Comparison of ENCODE assay signal across 8 mouse cellular contexts in the genomic region with DNA sequence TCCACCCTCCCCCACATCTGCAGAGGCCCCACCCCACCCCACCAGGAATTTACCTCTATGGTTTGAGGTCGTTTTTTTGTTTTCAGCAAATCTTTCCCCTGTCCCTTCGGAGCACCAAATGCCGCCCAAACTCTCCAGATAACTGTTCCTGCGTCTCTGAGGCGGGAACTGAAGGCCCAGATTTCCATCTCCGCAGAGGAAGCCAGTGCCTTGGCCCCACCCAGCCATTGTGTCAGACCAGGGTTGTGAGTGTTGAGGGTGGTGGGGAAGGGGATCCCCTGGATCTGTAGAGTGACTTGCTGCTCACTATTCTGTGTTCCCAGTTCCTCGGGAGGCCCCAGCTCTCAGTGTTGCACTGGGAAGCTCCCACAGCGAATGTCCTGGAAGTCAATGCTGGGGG. TPM values are rescaled to one million over a fixed set of nuclear protein-coding genes. Genes with fewer than 3 reads are reported as not detected.
DNase-seq lines count a peak whose midpoint lies in the region; ATAC-seq lines count a peak whose summit lies in the region.
"Had no signal": no experiment of that assay in that cellular context is flagged by ENCODE, and none has a peak within 500 bp of the region (broad histone marks: within the 10 kb centered on the region; RNA-seq: fewer than 3 reads in every experiment).

Gene Arhgef15, minus strand, starts transcription at position 173 of the 400 bp plus-strand sequence.

- H3K4me1 ChIP-seq in limb, embryonic 12.5 days (replicated peaks): peaks cover 22% of the 10 kb centered on the region
- peaks cover 17% of the 10 kb centered on the region for H3K4me1 ChIP-seq in neural tube, embryonic 13.5 days (replicated peaks)

- H3K4me2 ChIP-seq in limb, embryonic 12.5 days: peak within 1 kb of the TSS; percentile 27
- peak within 1 kb of the TSS; percentile 21; the same call in 1 of the 2 replicates for H3K4me2 ChIP-seq in neural tube, embryonic 13.5 days

- DNase-seq in adrenal gland, adult 2 months: no peak
- peak in 1 of 2 experiments; percentile 11 for DNase-seq in adrenal gland, postnatal 36 days
- peak in 1 of 2 experiments; percentile 42 for DNase-seq in heart, postnatal 10 days
- DNase-seq in cerebellum, postnatal 36 days: no peak
- DNase-seq in right cerebral cortex, adult 2 months (ENCODE audit: low spot score in 2 of 2): no peak

- peak within 1 kb of the TSS; percentile 37; the same call in 1 of the 2 replicates for H3K9ac ChIP-seq in limb, embryonic 12.5 days (replicated peaks)
- H3K9ac ChIP-seq in neural tube, embryonic 13.5 days: 0 out of 2 replicates have a peak within 1 kb of the TSS, but pooled peaks have one; percentile 38

- WGBS in limb, embryonic 12.5 days: 41% methylated on average over 8 of the region's 8 CpGs
- 40% methylated on average over 8 of the region's 8 CpGs for WGBS in neural tube, embryonic 13.5 days

- H3K27ac ChIP-seq in limb, embryonic 12.5 days: no peak within 1 kb of the TSS
- 0 out of 2 replicates have a peak within 1 kb of the TSS, but pooled peaks have one; percentile 9 for H3K27ac ChIP-seq in neural tube, embryonic 13.5 days (replicated peaks)

- no peaks in the 10 kb centered on the region for H3K9me3 ChIP-seq in limb, embryonic 12.5 days
- H3K9me3 ChIP-seq in neural tube, embryonic 13.5 days: no peaks in the 10 kb centered on the region

- H3K4me3 ChIP-seq in limb, embryonic 12.5 days (replicated peaks): 0 out of 2 replicates have a peak within 1 kb of the TSS, but pooled peaks have one; percentile 15
- peak within 1 kb of the TSS; percentile 15 for H3K4me3 ChIP-seq in neural tube, embryonic 13.5 days

- H3K27me3 ChIP-seq in limb, embryonic 12.5 days: peaks cover 48% of the 10 kb centered on the region
- H3K27me3 ChIP-seq in neural tube, embryonic 13.5 days: peaks cover 50% of the 10 kb centered on the region

- intact Hi-C loops in heart, postnatal 10 days (cut with DNase I): no loop called here

- H3K36me3 ChIP-seq in limb, embryonic 12.5 days: no peaks in the 10 kb centered on the region
- H3K36me3 ChIP-seq in neural tube, embryonic 13.5 days: no peaks in the 10 kb centered on the region

- no peak for ATAC-seq in limb, embryonic 12.5 days (ENCODE audit: insufficient number of reproducible peaks, insufficient read depth, low FRiP score, low TSS enrichment, low read depth)
- no peak for ATAC-seq in neural tube, embryonic 13.5 days (ENCODE audit: low read depth)

RNA-seq across cellular contexts. Expression of gene Arhgef15, which starts in this region (rescaled TPM):
- 10 to 100 TPM; 15.2 to 21.6 TPM for total RNA-seq in adrenal gland, adult 2 months (2021)
- polyA plus RNA-seq in adrenal gland, adult 2 months (2012; rRNA removed): 133 and 183 TPM in 2 replicates
- total RNA-seq in adrenal gland, postnatal 36 days (2021): 10 to 100 TPM; 14.8 to 19.9 TPM
- total RNA-seq in heart, postnatal 10 days (2021): 10 to 100 TPM; 43.2 to 49.6 TPM
- polyA plus RNA-seq in limb, embryonic 12.5 days (2016; fragmentation: Nextera tagmentation; extraction: Ambion mirVana): 6.1 and 7.0 TPM in 2 replicates
- 14.4 and 14.8 TPM in 2 replicates for polyA plus RNA-seq in neural tube, embryonic 13.5 days (2015; fragmentation: Nextera tagmentation; extraction: Ambion mirVana)
- total RNA-seq: neutrophil, adult 5-6 weeks had no signal
